Mouse (Mus musculus) bone marrow macrophage, adult 2 months (primary cell): Measurements from ENCODE around the gene Plagl2. TPM values are rescaled to one million over a fixed set of nuclear protein-coding genes. Genes with fewer than 3 reads are reported as not detected.

Source experiments
- H3K27ac ChIP-seq: 2 replicates; pipeline ENCODE4 v1.5.1; 2012; ENCODE audit warnings: low read depth, low read length; ENCODE audit not compliant: insufficient read depth
- H3K4me1 ChIP-seq: 2 replicates; pipeline ENCODE4 v1.6.1; 2012; ENCODE audit warnings: low read length; ENCODE audit not compliant: control insufficient read depth, insufficient read depth
- H3K4me3 ChIP-seq: 2 replicates; pipeline ENCODE4 v1.5.1; 2012; ENCODE audit warnings: mild to moderate bottlenecking, low read length, moderate library complexity; ENCODE audit not compliant: insufficient read depth
- CTCF ChIP-seq: IDR thresholded peaks from 2 replicates; pipeline ENCODE4 v1.5.1; 2012; ENCODE audit warnings: low read depth, mild to moderate bottlenecking, low read length, moderate library complexity
- POLR2A ChIP-seq: IDR thresholded peaks from 2 replicates; pipeline ENCODE4 v1.6.1; 2012; ENCODE audit warnings: mild to moderate bottlenecking, low read depth, low read length, borderline replicate concordance
- polyA plus RNA-seq: library from polyadenylated mRNA; stranded (reverse); fragments of >200 nt; gene quantifications from 2 replicates; pipeline ENCODE4 v1.2.4, GENCODE M21; 2012; ENCODE audit not compliant: missing spikeins, insufficient read depth, insufficient read length

Plagl2 gene
- polyA plus RNA-seq, 1 experiment: 48.5 TPM

DNA sequence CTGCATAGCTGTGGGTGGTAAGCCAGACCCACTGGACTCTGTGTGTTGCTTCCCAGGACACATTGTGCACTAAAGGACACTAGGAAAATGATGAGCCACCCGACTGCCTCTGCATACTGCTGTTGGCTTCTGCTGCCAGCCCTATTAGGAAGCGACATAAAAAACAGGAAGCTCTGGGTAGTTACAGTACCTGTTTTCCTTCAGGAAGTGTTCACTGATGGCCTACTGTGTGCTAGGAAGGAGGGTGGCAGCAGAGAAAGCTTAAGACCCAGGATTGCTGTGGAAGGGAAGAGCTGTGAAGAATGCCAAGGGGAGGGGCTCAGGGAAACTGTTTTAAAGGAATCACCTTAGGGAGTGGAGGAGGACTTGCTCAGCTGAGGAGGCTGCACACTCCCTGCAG is 26.1 kb upstream of the Plagl2 start:
- TF ChIP-seq POLR2A (no peak), CTCF (no peak)
- Histone ChIP-seq H3K4me1 (peaks cover 14% of the 10 kb centered on the region), H3K27ac (no peak overlapping the region), H3K4me3 (no peak overlapping the region)

DNA sequence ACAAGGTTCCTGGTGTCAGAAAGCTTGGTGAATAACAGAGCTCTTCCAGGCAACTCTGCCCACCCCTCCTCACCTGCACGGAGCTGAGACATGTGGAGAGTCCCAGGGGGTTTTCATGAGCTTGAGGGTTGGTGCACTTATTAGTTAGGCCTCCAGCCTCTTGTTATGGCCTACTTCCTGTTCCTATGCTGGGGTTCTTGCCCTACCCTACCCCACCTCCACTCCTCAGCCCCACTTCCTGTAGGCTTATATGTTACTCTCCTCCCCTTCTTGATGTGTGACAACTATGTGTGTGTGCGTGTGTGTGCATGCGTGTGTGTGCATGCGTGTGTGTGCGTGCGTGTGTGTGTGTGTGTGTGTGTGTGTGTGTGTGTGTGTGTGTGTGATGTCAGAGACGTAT is 21.8 kb upstream of the Plagl2 start:
- no peak for TF ChIP-seq POLR2A
- no peak for TF ChIP-seq CTCF
- H3K4me1 ChIP-seq: peaks cover 36% of the 10 kb centered on the region
- no peak overlapping the region for H3K4me3 ChIP-seq
- no peak overlapping the region for H3K27ac ChIP-seq

DNA sequence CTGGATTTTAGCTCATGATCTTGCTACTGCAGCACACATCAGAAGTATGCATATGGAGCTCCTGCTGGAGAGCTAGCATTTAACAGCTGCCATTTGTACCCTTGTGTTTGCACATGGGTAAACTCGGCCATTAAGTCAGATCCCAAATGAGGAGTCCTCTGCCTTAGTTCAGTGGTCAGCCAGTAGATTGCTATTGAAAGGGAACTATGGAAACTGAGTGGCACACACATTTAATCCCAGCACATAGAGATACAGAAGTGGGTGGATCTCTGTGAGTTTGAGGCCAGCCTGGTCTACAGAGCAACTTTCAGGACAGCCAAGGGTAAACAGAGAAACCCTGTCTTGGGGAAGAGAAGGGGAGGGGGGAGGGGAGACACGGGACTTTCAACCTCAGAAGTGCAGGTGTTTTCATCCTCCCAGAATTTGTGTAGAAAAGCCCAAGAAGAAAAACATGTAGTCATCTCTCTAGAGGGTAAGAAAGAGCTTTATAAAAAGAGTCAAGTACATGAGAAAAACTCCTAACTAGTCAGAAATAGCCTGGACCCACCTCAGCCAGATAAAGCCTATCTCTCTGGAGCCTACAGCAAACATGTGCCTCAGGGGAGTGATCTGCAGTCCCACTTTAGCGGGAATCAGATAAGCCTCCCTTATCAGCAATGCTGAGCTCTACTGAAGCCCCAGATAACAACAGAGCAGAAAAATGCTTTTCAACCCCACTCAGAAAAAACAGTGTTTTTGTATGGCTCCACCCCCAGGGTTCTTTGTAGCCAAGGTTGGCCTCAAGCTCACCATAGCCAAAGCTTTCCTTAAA is 18.8 kb upstream of the Plagl2 start:
- TF ChIP-seq POLR2A: no peak
- no peak for TF ChIP-seq CTCF
- peak overlapping the region; percentile 63 for H3K27ac ChIP-seq
- H3K4me1 ChIP-seq: peaks cover 35% of the 10 kb centered on the region
- H3K4me3 ChIP-seq: no peak overlapping the region

DNA sequence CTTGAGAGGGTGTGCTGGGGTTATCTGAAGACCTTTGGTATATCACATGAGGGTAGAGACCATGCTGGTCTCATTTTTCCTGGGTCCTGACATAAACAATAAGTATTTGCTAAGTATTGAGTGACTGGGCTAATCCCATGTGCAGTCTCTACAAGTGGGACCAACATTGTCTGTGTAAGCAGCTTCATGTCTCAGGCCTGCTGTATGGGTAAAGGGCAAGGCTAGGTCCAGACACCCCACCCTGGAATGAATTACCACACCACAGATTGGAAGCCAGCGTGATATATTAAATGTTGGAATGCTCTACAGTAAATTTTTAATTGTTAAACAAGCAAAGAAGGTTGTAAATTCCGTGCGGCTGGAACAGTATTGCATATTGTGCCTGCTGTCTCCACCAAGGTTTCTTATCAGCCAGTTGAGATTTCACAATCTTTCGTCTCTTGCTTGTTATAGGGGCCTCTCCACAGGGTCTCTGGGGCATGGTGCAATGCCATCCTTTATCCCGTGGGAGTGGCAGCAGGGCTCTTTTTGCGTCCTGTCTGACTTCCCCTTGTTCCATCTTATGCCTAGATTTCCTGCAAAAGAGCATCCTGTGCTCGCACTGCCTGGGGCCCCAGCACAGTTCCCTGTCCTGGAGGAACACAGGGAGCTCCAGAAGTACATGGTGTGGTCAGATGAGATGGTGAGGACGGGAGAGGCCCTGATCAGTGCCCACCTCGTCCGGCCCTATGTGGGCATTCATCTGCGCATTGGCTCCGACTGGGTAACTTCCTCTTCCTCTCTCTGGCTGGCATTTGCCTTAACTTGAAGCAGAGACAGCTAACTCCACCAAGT is 18.0 kb upstream of the Plagl2 start:
- H3K27ac ChIP-seq: peak overlapping the region; percentile 63
- H3K4me3 ChIP-seq: peak overlapping the region; percentile 13
- no peak for TF ChIP-seq CTCF
- no peak for TF ChIP-seq POLR2A
- peaks cover 30% of the 10 kb centered on the region for H3K4me1 ChIP-seq

DNA sequence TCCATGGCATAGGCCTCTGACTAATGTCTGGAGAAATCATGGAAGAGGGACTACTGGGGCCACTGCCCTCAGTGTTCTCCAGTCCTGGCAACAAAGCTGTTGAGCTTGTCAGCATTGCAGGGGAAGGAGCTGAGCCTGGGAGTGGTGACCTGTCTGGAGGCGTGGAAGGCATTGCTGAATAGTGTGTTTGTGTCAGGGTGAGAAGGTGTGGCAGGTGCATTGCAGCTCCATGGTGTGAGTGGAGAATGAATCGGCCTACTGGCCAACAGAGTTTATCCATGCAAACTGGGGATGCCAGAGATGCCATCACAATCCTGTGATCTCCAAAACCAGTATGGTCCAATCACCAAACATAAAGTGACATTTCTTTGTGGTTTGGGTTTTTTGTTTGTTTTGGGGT is 15.4 kb upstream of the Plagl2 start:
- H3K4me3 ChIP-seq: no peak overlapping the region
- peaks cover 21% of the 10 kb centered on the region for H3K4me1 ChIP-seq
- TF ChIP-seq POLR2A: no peak
- no peak for TF ChIP-seq CTCF
- no peak overlapping the region for H3K27ac ChIP-seq

DNA sequence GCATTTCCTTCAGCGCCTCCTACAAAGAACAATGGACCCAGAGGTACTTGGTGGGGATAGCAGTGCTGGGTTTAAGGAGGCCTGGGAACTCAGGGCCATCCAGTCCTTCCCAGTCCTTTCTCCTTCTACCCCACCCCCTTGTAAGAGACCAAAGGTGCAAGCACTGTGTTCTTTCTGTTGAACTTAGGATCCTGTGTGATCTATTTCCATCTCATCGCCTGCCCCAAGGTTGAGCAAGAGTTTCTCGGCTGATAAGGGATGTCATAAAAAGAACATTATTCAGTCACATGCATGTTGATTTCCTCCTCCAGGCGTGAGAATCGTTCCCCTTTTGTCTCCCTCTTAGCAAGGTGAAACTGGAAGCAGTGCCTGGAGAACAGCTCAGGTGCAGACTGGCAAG is 8.5 kb upstream of the Plagl2 start:
- TF ChIP-seq CTCF (no peak), POLR2A (no peak)
- peaks cover 5% of the 10 kb centered on the region; the same call in 1 of the 2 replicates for H3K4me1 ChIP-seq
- no peak overlapping the region for H3K4me3 ChIP-seq
- H3K27ac ChIP-seq: no peak overlapping the region

DNA sequence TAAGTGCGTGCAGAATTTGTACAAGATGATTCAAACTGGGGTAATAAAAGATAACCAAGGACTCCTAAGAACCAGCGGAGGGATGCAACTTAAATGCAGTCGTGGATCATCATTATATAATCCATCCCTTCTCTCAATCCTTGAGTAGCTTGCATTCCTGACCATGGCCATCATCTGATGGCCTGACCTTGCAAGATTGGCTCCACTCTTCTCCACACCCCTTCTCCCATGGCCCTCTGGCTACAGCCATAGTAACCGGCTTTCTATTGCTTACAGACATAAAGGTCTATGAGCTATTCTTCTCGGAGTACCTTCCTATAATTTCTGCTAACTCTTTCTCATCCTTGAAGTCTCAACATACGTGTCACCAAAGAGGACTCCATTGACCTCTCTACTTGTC is 930 bp upstream of the Plagl2 start:
- Histone ChIP-seq H3K4me3 (peak overlapping the region; percentile 97), H3K4me1 (peaks cover 28% of the 10 kb centered on the region), H3K27ac (no peak overlapping the region)
- TF ChIP-seq CTCF (no peak), POLR2A (no peak)

DNA sequence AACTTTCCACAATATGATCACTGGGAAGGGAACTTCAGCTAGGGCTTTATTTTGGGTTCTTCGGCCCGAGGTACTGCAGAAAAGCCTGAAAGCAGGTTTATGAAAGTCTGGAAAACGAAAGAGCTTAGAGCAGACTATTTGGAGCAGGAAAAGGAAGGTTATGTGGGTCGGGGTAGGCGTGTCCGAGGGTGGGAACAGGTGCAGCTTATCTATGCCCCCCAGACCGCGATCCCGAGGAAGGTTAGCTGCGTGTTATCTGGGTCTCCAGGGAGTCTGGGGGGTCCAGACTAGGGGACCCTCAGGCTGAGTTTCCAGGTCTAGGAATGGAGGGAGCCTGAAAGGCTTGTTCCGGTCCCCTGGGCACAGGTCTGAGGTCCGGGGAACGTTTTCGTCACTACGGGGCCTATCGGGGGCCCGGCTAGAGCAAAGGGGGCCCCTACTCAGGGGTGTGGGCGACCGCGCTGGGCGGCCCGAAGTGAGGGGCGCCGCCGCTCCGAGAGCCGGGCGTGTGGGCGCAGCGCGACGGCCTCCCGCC is 458 bp downstream of the Plagl2 start:
- peaks cover 42% of the 10 kb centered on the region for H3K4me1 ChIP-seq
- H3K27ac ChIP-seq: peak overlapping the region; percentile 82
- H3K4me3 ChIP-seq: peak overlapping the region; percentile 99
- TF ChIP-seq CTCF: no peak
- peak; percentile 49; the same call in 1 of the 2 replicates for TF ChIP-seq POLR2A

DNA sequence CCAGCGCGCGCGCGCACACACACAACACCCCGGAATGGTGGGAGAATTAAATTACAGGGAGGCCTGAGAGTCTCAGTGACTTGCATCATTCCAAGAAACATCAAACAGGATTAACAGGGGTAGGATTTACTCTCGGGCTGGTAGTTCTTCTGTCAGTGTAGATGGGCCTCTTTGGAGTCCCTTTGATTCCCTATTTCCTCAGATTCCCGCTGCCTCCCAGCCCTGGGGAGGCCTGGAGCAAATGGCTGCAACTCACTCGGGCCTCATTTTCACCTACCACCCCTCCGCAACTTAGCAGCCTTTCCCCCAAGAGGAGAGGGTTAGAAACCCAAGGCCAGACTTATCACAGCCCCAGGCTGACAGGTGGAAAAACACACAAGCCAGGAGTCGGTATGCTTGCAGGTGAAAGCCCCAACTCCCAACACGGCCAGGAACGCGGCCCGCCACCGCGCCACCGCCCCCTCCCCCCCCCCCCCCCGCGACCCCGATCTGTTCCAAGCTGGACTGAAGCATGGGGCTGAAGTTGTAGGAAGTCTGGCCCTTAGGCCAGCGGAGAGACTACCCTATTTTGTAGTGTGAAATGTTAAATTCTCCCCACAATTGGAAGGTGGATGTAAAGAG is 1.3 kb downstream of the Plagl2 start:
- no peak for TF ChIP-seq POLR2A
- no peak for TF ChIP-seq CTCF
- H3K4me1 ChIP-seq: peaks cover 44% of the 10 kb centered on the region
- H3K27ac ChIP-seq: peak overlapping the region; percentile 82
- H3K4me3 ChIP-seq: peak overlapping the region; percentile 99
